Mouse (Mus musculus) stomach, embryonic 15.5 days (tissue): ENCODE results near the gene Mmrn1. TPM values are rescaled to one million over a fixed set of nuclear protein-coding genes. Genes with fewer than 3 reads are reported as not detected.

Experiments
- ATAC-seq: fragments of 200-750 bp; cut with Nextera tagmentation; 2 replicates; pipeline ENCODE4 v1.8.0; 2017; ENCODE audit warnings: low read depth, moderate number of reproducible peaks, moderate TSS enrichment; ENCODE audit not compliant: insufficient read depth, low FRiP score
- H3K27ac ChIP-seq: fragments of 300-500 bp; sonication (generic); 2 replicates; pipeline ENCODE4 v1.5.1; 2015; ENCODE audit warnings: mild to moderate bottlenecking, inconsistent platforms
- H3K27me3 ChIP-seq: fragments of 300-500 bp; sonication (generic); replicated peaks from 2 replicates; pipeline ENCODE4 v1.6.1; 2015; ENCODE audit warnings: inconsistent platforms
- H3K36me3 ChIP-seq: fragments of 300-500 bp; sonication (generic); 2 replicates; pipeline ENCODE4 v1.6.1; 2015; ENCODE audit warnings: inconsistent platforms
- H3K4me1 ChIP-seq: fragments of 300-500 bp; sonication (generic); 2 replicates; pipeline ENCODE4 v1.6.1; 2015; ENCODE audit warnings: inconsistent platforms
- H3K4me2 ChIP-seq: fragments of 300-500 bp; sonication (generic); 2 replicates; pipeline ENCODE4 v1.6.1; 2015; ENCODE audit warnings: mild to moderate bottlenecking, inconsistent platforms
- H3K4me3 ChIP-seq: fragments of 300-500 bp; sonication (generic); replicated peaks from 2 replicates; pipeline ENCODE4 v1.5.1; 2015; ENCODE audit warnings: inconsistent platforms
- H3K9ac ChIP-seq: fragments of 300-500 bp; sonication (generic); 2 replicates; pipeline ENCODE4 v1.6.1; 2015; ENCODE audit warnings: inconsistent platforms
- H3K9me3 ChIP-seq: fragments of 300-500 bp; sonication (generic); 2 replicates; pipeline ENCODE4 v1.6.1; 2016; ENCODE audit warnings: inconsistent platforms
- WGBS: fragments of 180-500 bp; shearing (Covaris S2); methylation state at CpG from one replicate; pipeline ENCODE4 v1.1.7; 2015; 5-methylcytosine and 5-hydroxymethylcytosine counted together
- polyA plus RNA-seq: library from polyadenylated mRNA; unstranded; fragments of >200 nt; fragmentation: Nextera tagmentation; extraction: Ambion mirVana; gene quantifications from 2 replicates; pipeline ENCODE4 v1.2.1, GENCODE M21; 2015

Gene Mmrn1
- polyA plus RNA-seq, 1 experiment from 2014 or later, result 3.8 TPM

GRCm38 (mm10) chr6:60994521-60994920, 69.7 kb downstream of the Mmrn1 start:
- no peaks in the 10 kb centered on the region for H3K9me3 ChIP-seq
- no peaks in the 10 kb centered on the region for H3K36me3 ChIP-seq
- ATAC-seq, result no peak
- no peaks in the 10 kb centered on the region for H3K4me1 ChIP-seq
- peak overlapping the region; percentile 30; the same call in 1 of the 2 replicates for H3K4me2 ChIP-seq
- H3K27ac ChIP-seq, result no peak overlapping the region
- H3K27me3 ChIP-seq, result no peaks in the 10 kb centered on the region
- WGBS, result 43% methylated on average over 10 of the region's 10 CpGs
- H3K9ac ChIP-seq, result no peak overlapping the region
- no peak overlapping the region for H3K4me3 ChIP-seq

GRCm38 (mm10) chr6:60995596-60995995, 70.8 kb downstream of the Mmrn1 start:
- Histone ChIP-seq H3K9me3 (no peaks in the 10 kb centered on the region), H3K4me3 (no peak overlapping the region), H3K9ac (no peak overlapping the region), H3K27ac (no peak overlapping the region), H3K27me3 (no peaks in the 10 kb centered on the region), H3K4me1 (no peaks in the 10 kb centered on the region), H3K36me3 (no peaks in the 10 kb centered on the region), H3K4me2 (no peak overlapping the region)
- WGBS, result 68% methylated on average over 6 of the region's 6 CpGs
- no peak for ATAC-seq

- no peak for ATAC-seq
- H3K4me1 ChIP-seq, result no peaks in the 10 kb centered on the region
- no peaks in the 10 kb centered on the region for H3K9me3 ChIP-seq
- H3K4me2 ChIP-seq, result no peak overlapping the region
- no peak overlapping the region for H3K27ac ChIP-seq
- no peaks in the 10 kb centered on the region for H3K36me3 ChIP-seq
- no peak overlapping the region for H3K9ac ChIP-seq
- no peaks in the 10 kb centered on the region for H3K27me3 ChIP-seq
- no peak overlapping the region for H3K4me3 ChIP-seq
- WGBS, result 69% methylated on average over 1 of the region's 1 CpGs
Observed at GRCm38 (mm10) chr6:60996328-60996727, 71.6 kb downstream of the Mmrn1 start.

GRCm38 (mm10) chr6:61001003-61001790, 76.4 kb downstream of the Mmrn1 start:
- no peak overlapping the region for H3K27ac ChIP-seq
- no peak overlapping the region for H3K4me3 ChIP-seq
- H3K27me3 ChIP-seq, result no peaks in the 10 kb centered on the region
- H3K4me1 ChIP-seq, result no peaks in the 10 kb centered on the region
- H3K4me2 ChIP-seq, result no peak overlapping the region
- H3K9me3 ChIP-seq, result no peaks in the 10 kb centered on the region
- 80% methylated on average over 6 of the region's 6 CpGs for WGBS
- ATAC-seq, result no peak
- H3K9ac ChIP-seq, result no peak overlapping the region
- no peaks in the 10 kb centered on the region for H3K36me3 ChIP-seq

GRCm38 (mm10) chr6:61003916-61004765, 79.4 kb downstream of the Mmrn1 start:
- no peak for ATAC-seq
- WGBS, result 60% methylated on average over 3 of the region's 3 CpGs

GRCm38 (mm10) chr6:61013780-61014179, 89.0 kb downstream of the Mmrn1 start:
- ATAC-seq, result no peak
- Histone ChIP-seq H3K9me3 (no peaks in the 10 kb centered on the region), H3K36me3 (no peaks in the 10 kb centered on the region), H3K27ac (no peak overlapping the region), H3K4me2 (no peak overlapping the region), H3K27me3 (no peaks in the 10 kb centered on the region), H3K9ac (no peak overlapping the region), H3K4me1 (no peaks in the 10 kb centered on the region), H3K4me3 (no peak overlapping the region)
- 72% methylated on average over 5 of the region's 5 CpGs for WGBS

More at GRCm38 (mm10) chr6:61003916-61004765, 79.4 kb downstream of the Mmrn1 start:
- H3K4me1 ChIP-seq, result no peaks in the 10 kb centered on the region
- no peak overlapping the region for H3K9ac ChIP-seq
- no peak overlapping the region for H3K4me2 ChIP-seq
- no peaks in the 10 kb centered on the region for H3K9me3 ChIP-seq
- H3K27ac ChIP-seq, result no peak overlapping the region
- no peak overlapping the region for H3K4me3 ChIP-seq
- no peaks in the 10 kb centered on the region for H3K27me3 ChIP-seq
- no peaks in the 10 kb centered on the region for H3K36me3 ChIP-seq

- no peak for ATAC-seq
- Histone ChIP-seq H3K9ac (no peak overlapping the region), H3K36me3 (no peaks in the 10 kb centered on the region), H3K27me3 (no peaks in the 10 kb centered on the region), H3K4me2 (no peak overlapping the region), H3K27ac (no peak overlapping the region), H3K9me3 (no peaks in the 10 kb centered on the region), H3K4me1 (no peaks in the 10 kb centered on the region), H3K4me3 (no peak overlapping the region)
- WGBS, result 83% methylated on average over 1 of the region's 1 CpGs
Observed at GRCm38 (mm10) chr6:61019689-61020088, 94.9 kb downstream of the Mmrn1 start.

- H3K4me2 ChIP-seq, result no peak overlapping the region
- WGBS, result 46% methylated on average over 1 of the region's 1 CpGs
- H3K9me3 ChIP-seq, result no peaks in the 10 kb centered on the region
- no peak overlapping the region for H3K27ac ChIP-seq
- no peak overlapping the region for H3K4me3 ChIP-seq
- ATAC-seq, result peak; percentile 47; the same call in 1 of the 2 replicates
- no peaks in the 10 kb centered on the region for H3K4me1 ChIP-seq
- H3K36me3 ChIP-seq, result no peaks in the 10 kb centered on the region
- H3K27me3 ChIP-seq, result no peaks in the 10 kb centered on the region
- H3K9ac ChIP-seq, result no peak overlapping the region
Observed at GRCm38 (mm10) chr6:61020995-61021394, 96.2 kb downstream of the Mmrn1 start.

- no peak overlapping the region for H3K9ac ChIP-seq
- H3K4me2 ChIP-seq, result no peak overlapping the region
- no peaks in the 10 kb centered on the region for H3K9me3 ChIP-seq
- H3K27me3 ChIP-seq, result no peaks in the 10 kb centered on the region
- no peak for ATAC-seq
- H3K27ac ChIP-seq, result no peak overlapping the region
- 68% methylated on average over 1 of the region's 1 CpGs for WGBS
- no peaks in the 10 kb centered on the region for H3K4me1 ChIP-seq
- H3K36me3 ChIP-seq, result no peaks in the 10 kb centered on the region
- H3K4me3 ChIP-seq, result no peak overlapping the region
Observed at GRCm38 (mm10) chr6:61033251-61033650, 108.5 kb downstream of the Mmrn1 start.

Other genes starting within 250 kb of the Mmrn1 start
- gene Snca, start 95.1 kb upstream of the Mmrn1 start, polyA plus RNA-seq, result 37.5 and 60.9 TPM in 2 replicates